Mouse (Mus musculus) neural tube, embryonic 13.5 days (tissue): ENCODE measurements around the gene Vmn1r188. TPM values are rescaled to one million over a fixed set of nuclear protein-coding genes. Genes with fewer than 3 reads are reported as not detected.
"Not testable (repeated sequence)": the region's sequence is repeated elsewhere in the genome, so short reads cannot be mapped to it uniquely, and the experiment has no call there.

Experiments
- ATAC-seq: fragments of 200-750 bp; cut with Nextera tagmentation; 2 replicates; pipeline ENCODE4 v1.8.0; 2017; ENCODE audit warnings: low read depth, mild to moderate bottlenecking, moderate TSS enrichment, moderate library complexity
- H3K27ac ChIP-seq: fragments of 300-500 bp; sonication (generic); replicated peaks from 2 replicates; pipeline ENCODE4 v1.5.1; 2015; ENCODE audit warnings: moderate library complexity, mild to moderate bottlenecking, inconsistent platforms
- H3K27me3 ChIP-seq: fragments of 300-500 bp; sonication (generic); 2 replicates; pipeline ENCODE4 v1.6.1; 2015; ENCODE audit warnings: mild to moderate bottlenecking, inconsistent platforms
- H3K36me3 ChIP-seq: fragments of 300-500 bp; sonication (generic); 2 replicates; pipeline ENCODE4 v1.6.1; 2015; ENCODE audit warnings: mild to moderate bottlenecking, inconsistent platforms
- H3K4me1 ChIP-seq: fragments of 300-500 bp; sonication (generic); replicated peaks from 2 replicates; pipeline ENCODE4 v1.6.1; 2015; ENCODE audit warnings: inconsistent platforms
- H3K4me2 ChIP-seq: fragments of 300-500 bp; sonication (generic); 2 replicates; pipeline ENCODE4 v1.6.1; 2015; ENCODE audit warnings: inconsistent platforms, mild to moderate bottlenecking, moderate library complexity
- H3K4me3 ChIP-seq: fragments of 300-500 bp; sonication (generic); 2 replicates; pipeline ENCODE4 v1.5.1; 2015; ENCODE audit warnings: mild to moderate bottlenecking, inconsistent platforms
- H3K9ac ChIP-seq: fragments of 300-500 bp; sonication (generic); 2 replicates; pipeline ENCODE4 v1.6.1; 2015; ENCODE audit warnings: moderate library complexity, mild to moderate bottlenecking, inconsistent platforms
- H3K9me3 ChIP-seq: fragments of 300-500 bp; sonication (generic); 2 replicates; pipeline ENCODE4 v1.6.1; 2016; ENCODE audit warnings: inconsistent platforms
- WGBS: fragments of 180-500 bp; shearing (Covaris S2); methylation state at CpG from one replicate; pipeline ENCODE4 v1.1.7; 2015; 5-methylcytosine and 5-hydroxymethylcytosine counted together
- polyA plus RNA-seq: library from polyadenylated mRNA; unstranded; fragments of >200 nt; fragmentation: Nextera tagmentation; extraction: Ambion mirVana; gene quantifications from 2 replicates; pipeline ENCODE4 v1.2.1, GENCODE M21; 2015

The Vmn1r188 gene
- polyA plus RNA-seq, 1 experiment from 2014 or later = not detected

DNA sequence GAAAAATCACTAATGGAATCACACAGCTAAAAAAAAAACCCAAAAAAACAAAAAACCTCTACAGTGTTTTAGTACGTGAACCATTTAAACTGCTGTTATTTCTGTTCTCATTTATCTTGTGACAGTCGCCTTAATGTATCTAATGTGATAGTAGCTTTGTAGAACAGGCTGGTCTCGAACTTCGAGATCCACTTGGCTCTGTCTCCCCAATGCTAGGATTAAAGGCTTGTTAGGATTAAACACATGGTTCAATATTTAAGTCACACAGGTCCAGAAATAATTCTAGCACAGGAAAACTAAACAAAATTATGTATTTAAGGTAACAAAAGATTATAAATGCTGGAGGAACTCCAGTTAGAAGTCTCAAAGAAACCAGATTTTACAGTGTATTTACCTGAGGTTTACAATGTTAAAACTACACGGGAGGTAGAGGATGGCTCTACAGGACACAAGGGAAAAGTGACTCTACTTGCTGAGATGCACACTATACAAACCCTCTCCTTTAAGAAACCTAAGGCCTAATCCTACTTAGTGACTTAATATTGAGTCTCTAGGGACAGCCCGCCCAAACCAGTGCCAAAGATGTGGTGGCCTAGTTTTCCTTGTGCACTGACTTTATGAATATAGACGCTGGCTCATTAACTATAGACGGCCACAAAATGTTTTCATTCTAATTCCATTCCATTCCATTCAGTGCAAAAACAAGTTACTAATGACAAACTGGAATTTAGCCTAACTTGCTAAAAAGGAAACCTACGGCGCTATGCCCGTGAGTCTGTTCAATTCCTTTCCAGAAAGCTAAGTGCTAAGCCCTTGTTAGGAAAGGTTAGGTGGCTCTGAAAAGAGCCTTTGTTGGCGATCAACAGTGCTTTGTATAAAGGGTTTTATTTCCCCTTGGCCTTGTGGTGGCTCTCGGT lies 42.3 kb upstream of the Vmn1r188 start:
- peak overlapping the region; percentile 78 for H3K4me2 ChIP-seq
- peaks cover 30% of the 10 kb centered on the region for H3K4me1 ChIP-seq
- H3K36me3 ChIP-seq = no peaks in the 10 kb centered on the region
- no peaks in the 10 kb centered on the region for H3K9me3 ChIP-seq
- peak overlapping the region; percentile 38 for H3K4me3 ChIP-seq
- 3% methylated on average over 13 of the region's 13 CpGs for WGBS
- ATAC-seq = no peak; the same call in 1 of the 2 replicates
- peak overlapping the region; percentile 64 for H3K9ac ChIP-seq
- H3K27me3 ChIP-seq = no peaks in the 10 kb centered on the region
- peak overlapping the region; percentile 88 for H3K27ac ChIP-seq

DNA sequence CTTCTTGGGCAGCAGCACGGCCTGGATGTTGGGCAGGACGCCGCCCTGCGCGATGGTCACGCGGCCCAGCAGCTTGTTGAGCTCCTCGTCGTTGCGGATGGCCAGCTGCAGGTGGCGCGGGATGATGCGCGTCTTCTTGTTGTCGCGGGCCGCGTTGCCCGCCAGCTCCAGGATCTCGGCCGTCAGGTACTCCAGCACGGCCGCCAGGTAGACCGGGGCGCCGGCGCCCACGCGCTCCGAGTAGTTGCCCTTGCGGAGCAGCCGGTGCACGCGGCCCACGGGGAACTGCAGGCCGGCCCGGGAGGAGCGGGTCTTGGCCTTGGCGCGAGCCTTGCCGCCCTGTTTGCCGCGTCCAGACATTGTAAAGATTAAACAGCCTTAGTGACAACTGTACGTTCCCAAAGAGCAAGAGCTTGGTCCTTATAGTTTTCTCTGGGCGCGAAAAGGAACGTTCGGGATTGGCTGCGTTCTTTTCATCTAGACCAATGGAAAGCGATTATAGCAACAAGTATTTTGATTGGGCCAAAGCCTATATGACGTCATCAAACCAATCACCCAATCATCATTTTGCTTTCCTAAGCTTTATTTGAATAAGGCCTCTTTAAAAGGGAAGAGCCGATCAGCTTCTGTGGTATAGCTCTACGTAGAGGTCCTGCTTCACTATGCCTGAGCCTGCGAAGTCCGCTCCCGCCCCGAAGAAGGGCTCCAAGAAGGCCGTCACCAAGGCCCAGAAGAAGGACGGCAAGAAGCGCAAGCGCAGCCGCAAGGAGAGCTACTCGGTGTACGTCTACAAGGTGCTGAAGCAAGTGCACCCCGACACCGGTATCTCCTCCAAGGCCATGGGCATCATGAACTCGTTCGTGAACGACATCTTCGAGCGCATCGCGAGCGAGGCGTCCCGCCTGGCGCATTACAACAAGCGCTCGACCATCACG lies 41.4 kb upstream of the Vmn1r188 start, which contains the start of the genes Hist1h2ag and Hist1h2bj:
Gene Hist1h2ag, minus strand, starts transcription at position 377 of the 935 bp plus-strand sequence.
Gene Hist1h2bj, plus strand, starts transcription at position 647 of the 935 bp plus-strand sequence.
- H3K9me3 ChIP-seq, H3K36me3 ChIP-seq, H3K27me3 ChIP-seq: not testable (repeated sequence)
- under 1% methylated on average over 45 of the region's 80 CpGs for WGBS
- Histone ChIP-seq H3K4me1 (peaks cover 29% of the 10 kb centered on the region), H3K4me3 (peak within 1 kb of the TSS; percentile 39), H3K4me2 (peak within 1 kb of the TSS; percentile 78), H3K9ac (peak within 1 kb of the TSS; percentile 67), H3K27ac (peak within 1 kb of the TSS; percentile 88)
- ATAC-seq = peak; percentile 94

DNA sequence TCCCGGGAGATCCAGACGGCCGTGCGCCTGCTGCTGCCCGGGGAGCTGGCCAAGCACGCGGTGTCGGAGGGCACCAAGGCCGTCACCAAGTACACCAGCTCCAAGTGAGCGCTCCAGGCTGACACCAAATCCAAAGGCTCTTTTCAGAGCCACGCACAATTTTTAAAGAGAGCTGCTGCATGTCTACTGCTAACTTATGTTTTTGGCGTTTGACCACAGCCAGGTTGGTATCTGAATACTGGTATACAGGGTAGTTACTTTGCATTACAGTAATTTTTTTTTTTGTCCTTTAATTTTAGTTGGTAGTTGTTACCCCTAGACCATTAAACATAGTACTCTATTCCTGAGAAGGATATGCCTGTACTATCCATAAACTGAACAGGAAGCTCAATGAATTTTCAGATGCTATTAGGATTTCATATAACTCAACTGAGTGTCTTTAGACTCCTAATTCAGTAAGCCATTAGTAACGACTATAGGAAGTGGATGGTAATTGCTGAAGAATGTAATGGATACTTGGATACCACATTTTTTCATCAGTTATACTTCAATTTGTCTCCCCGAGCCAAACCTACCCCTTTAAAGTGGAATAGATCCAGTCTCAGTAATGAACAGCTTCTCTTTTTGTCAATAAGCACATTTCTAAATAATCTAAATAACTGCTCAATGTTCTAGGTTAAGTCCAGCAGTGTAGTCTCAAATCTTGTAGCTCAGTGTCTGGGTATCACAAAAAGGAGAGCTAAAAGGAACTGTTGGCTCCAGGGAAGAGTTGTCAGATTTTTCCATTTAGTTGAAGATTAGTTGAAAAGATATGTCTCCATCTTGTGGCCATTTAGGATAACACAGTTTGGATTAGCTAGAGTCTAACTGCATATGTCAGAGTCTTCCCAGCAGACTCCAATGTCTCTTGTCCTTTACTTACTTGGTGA lies 40.5 kb upstream of the Vmn1r188 start:
- Histone ChIP-seq H3K27me3 (no peaks in the 10 kb centered on the region), H3K4me3 (peak overlapping the region; percentile 39), H3K4me2 (peak overlapping the region; percentile 78), H3K9ac (peak overlapping the region; percentile 67), H3K9me3 (no peaks in the 10 kb centered on the region), H3K36me3 (no peaks in the 10 kb centered on the region), H3K27ac (peak overlapping the region; percentile 87), H3K4me1 (peaks cover 29% of the 10 kb centered on the region)
- 1% methylated on average over 13 of the region's 14 CpGs for WGBS
- ATAC-seq = peak; percentile 29

- H3K27ac ChIP-seq = no peak overlapping the region
- no peaks in the 10 kb centered on the region for H3K27me3 ChIP-seq
- H3K36me3 ChIP-seq = no peaks in the 10 kb centered on the region
- no peak overlapping the region; the same call in 1 of the 2 replicates for H3K9ac ChIP-seq
- peak overlapping the region; percentile 39; the same call in 1 of the 2 replicates for H3K4me3 ChIP-seq
- peaks cover 30% of the 10 kb centered on the region for H3K4me1 ChIP-seq
- no peak for ATAC-seq
- no peaks in the 10 kb centered on the region for H3K9me3 ChIP-seq
- H3K4me2 ChIP-seq = peak overlapping the region; percentile 78; the same call in 1 of the 2 replicates
- 84% methylated on average over 6 of the region's 6 CpGs for WGBS
Measured at GRCm38 (mm10) chr13:22044432-22045155, 39.6 kb upstream of the Vmn1r188 start.

DNA sequence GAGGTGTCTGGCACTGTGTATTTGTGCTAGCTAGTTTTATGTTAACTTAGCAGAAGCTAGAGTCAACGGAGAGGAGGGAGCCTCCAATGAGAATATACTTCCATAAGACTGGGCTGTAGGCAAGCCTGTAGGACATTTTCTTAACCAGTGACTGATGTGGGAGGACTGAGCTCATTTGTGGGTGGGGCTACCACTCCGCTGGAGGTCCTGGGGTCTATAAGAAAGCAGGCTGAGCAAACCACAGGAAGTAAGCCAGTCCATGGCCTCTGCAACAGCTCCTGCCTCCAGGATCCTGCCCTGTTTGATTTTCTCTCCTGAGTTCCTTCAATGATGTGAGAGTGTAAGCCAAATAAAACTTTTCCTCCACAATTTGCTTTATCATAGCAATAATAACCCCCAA lies 38.9 kb upstream of the Vmn1r188 start:
- H3K27ac ChIP-seq = no peak overlapping the region
- 56% methylated on average over 2 of the region's 2 CpGs for WGBS

GRCm38 (mm10) chr13:22049041-22049440 lies 35.2 kb upstream of the Vmn1r188 start:
- Histone ChIP-seq H3K27me3 (no peaks in the 10 kb centered on the region), H3K9me3 (no peaks in the 10 kb centered on the region), H3K4me2 (0 out of 2 replicates have a peak overlapping the region, but pooled peaks have one; percentile 16), H3K27ac (no peak overlapping the region), H3K4me3 (no peak overlapping the region), H3K9ac (no peak overlapping the region), H3K36me3 (no peaks in the 10 kb centered on the region), H3K4me1 (peaks cover 10% of the 10 kb centered on the region)
- no peak for ATAC-seq
- 72% methylated on average over 2 of the region's 2 CpGs for WGBS

More for the DNA sequence above, 38.9 kb upstream of the Vmn1r188 start:
- no peaks in the 10 kb centered on the region for H3K9me3 ChIP-seq
- H3K36me3 ChIP-seq = no peaks in the 10 kb centered on the region
- H3K9ac ChIP-seq = no peak overlapping the region
- peaks cover 31% of the 10 kb centered on the region for H3K4me1 ChIP-seq
- H3K27me3 ChIP-seq = no peaks in the 10 kb centered on the region
- ATAC-seq = no peak
- no peak overlapping the region for H3K4me3 ChIP-seq
- no peak overlapping the region for H3K4me2 ChIP-seq

DNA sequence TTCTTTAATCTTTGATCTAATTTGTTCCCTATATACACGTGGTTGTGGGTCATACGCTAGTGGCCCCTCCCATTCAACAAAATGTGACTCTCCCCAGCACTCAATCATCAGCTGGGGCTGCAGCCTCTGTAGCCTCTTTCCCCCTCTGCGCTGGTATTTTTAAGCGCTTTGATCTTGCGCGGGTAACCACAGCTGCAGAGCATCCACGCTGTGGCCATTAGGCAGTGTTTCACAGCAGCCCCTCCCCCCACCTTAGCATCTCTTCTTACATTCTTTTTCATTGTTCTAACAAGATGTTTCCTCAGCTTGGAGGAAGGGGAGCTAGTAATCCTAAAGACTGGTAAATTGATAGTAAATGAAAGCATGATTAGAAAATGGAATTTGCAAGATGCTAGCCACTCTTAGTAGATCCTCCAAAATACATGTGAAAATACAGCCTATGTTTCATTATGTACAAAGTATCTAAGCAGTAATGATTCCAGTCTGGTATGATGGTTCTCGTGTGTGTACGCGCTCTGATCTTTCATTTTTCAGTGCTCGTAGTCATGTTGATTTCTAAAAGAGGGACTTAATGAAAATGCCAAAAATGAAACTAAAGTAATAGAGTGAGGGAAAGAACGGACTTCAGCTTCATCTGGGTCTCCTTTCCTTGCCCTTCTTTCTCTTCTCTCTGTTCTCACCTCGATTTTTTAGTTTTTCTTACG lies 34.4 kb upstream of the Vmn1r188 start:
- Histone ChIP-seq H3K27me3 (no peaks in the 10 kb centered on the region), H3K4me2 (peak overlapping the region; percentile 58), H3K4me1 (peaks cover 5% of the 10 kb centered on the region; the same call in 1 of the 2 replicates), H3K4me3 (peak overlapping the region; percentile 55), H3K36me3 (no peaks in the 10 kb centered on the region), H3K9me3 (no peaks in the 10 kb centered on the region), H3K9ac (peak overlapping the region; percentile 71), H3K27ac (peak overlapping the region; percentile 91)
- peak; percentile 46 for ATAC-seq
- WGBS = under 1% methylated on average over 14 of the region's 14 CpGs

DNA sequence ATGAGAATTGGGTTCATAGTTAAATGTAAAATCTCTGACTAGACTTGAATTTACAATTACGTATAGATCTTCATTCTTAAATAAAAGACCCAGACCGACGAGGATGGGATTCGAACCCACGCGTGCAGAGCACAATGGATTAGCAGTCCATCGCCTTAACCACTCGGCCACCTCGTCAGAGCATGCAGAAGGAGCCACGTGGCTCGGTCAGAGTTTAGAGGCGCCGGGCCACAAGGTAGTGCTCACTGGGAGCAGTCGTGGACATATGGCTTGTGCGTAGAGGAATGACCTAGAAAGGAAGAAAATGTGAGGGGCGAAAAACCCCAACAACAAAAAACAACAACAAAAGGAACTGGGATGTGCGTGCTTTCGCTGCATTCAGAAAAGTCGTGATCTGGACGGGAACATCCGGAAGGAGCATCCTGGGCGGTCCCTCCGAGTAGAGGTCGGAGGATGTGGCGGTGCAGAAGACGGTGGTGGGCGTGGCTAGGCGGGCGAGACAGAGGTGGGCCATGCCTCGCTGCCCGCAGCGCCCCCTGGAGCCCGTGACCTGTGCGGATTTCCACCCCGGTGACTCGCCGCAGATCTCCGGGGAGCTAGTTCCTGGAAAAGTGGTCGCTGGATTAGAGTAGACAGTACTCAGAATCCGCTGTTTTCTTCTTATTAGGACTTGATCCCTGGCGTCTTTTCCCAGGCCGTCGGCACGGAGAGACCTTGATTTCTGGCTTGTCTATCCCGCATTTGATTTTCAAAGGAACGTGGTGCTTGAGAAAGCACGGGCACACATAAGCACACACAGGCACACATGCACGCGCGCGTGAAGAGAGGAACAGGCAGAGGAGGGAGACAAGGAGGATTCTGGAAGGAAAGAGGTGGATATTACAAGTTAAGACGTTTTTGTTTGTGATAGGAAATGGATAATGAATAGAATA lies 33.4 kb upstream of the Vmn1r188 start:
- Histone ChIP-seq H3K4me3 (peak overlapping the region; percentile 55), H3K4me1 (peaks cover 5% of the 10 kb centered on the region; the same call in 1 of the 2 replicates), H3K27me3 (no peaks in the 10 kb centered on the region), H3K4me2 (peak overlapping the region; percentile 58), H3K36me3 (no peaks in the 10 kb centered on the region), H3K9ac (peak overlapping the region; percentile 71), H3K9me3 (no peaks in the 10 kb centered on the region), H3K27ac (peak overlapping the region; percentile 91)
- ATAC-seq = peak; percentile 96
- WGBS = under 1% methylated on average over 52 of the region's 52 CpGs

DNA sequence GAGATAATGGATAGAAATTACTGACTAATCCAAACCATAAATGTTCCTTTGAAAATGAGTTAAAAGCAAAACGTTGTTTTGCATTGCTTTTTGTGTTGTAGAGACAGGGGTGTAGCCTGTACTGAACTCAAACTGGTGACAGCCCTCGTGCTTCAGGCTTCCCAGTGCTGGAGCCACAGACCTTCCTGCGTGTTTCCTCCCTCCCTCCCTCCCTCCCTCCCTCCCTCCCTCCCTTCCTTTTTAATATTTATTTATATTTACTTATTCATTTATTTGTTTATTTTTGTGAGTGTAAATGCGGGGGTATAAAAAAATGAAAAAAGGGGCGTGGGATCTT lies 32.7 kb upstream of the Vmn1r188 start:
- peak overlapping the region; percentile 71 for H3K9ac ChIP-seq
- ATAC-seq = peak; percentile 41; the same call in 1 of the 2 replicates
- no peaks in the 10 kb centered on the region for H3K27me3 ChIP-seq
- H3K36me3 ChIP-seq = no peaks in the 10 kb centered on the region
- WGBS = 10% methylated on average over 5 of the region's 5 CpGs
- peak overlapping the region; percentile 55 for H3K4me3 ChIP-seq
- H3K4me2 ChIP-seq = peak overlapping the region; percentile 58
- peaks cover 5% of the 10 kb centered on the region; the same call in 1 of the 2 replicates for H3K4me1 ChIP-seq
- H3K9me3 ChIP-seq = no peaks in the 10 kb centered on the region
- H3K27ac ChIP-seq = peak overlapping the region; percentile 91
